Mouse (Mus musculus) heart, postnatal 0 days (tissue): ENCODE measurements around the gene Commd3. TPM values are rescaled to one million over a fixed set of nuclear protein-coding genes. Genes with fewer than 3 reads are reported as not detected.

Experiments
- ATAC-seq: fragments of 200-750 bp; cut with Nextera tagmentation; 2 replicates; pipeline ENCODE4 v1.8.0; 2017; ENCODE audit warnings: low read depth, moderate number of reproducible peaks, moderate library complexity; ENCODE audit not compliant: insufficient read depth
- DNase-seq: peaks from one replicate; pipeline ENCODE4 v3.0.0-alpha.2; 2016; ENCODE audit warnings: low spot score
- H3K27ac ChIP-seq: fragments of 300-500 bp; sonication (generic); 2 replicates; pipeline ENCODE4 v1.5.1; 2014; ENCODE audit warnings: low read depth, mild to moderate bottlenecking
- H3K27me3 ChIP-seq: fragments of 300-500 bp; sonication (generic); 2 replicates; pipeline ENCODE4 v1.6.1; 2014; ENCODE audit warnings: low read length, mixed read lengths; ENCODE audit not compliant: control insufficient read depth, insufficient read depth
- H3K36me3 ChIP-seq: fragments of 300-500 bp; sonication (generic); replicated peaks from 2 replicates; pipeline ENCODE4 v1.6.1; 2014; ENCODE audit warnings: low read length, mixed read lengths; ENCODE audit not compliant: control insufficient read depth, insufficient read depth
- H3K4me1 ChIP-seq: fragments of 300-500 bp; sonication (generic); 2 replicates; pipeline ENCODE4 v1.6.1; 2014; ENCODE audit warnings: antibody characterized with exemption; ENCODE audit not compliant: control insufficient read depth, insufficient read depth
- H3K4me2 ChIP-seq: fragments of 300-500 bp; sonication (generic); 2 replicates; pipeline ENCODE4 v1.6.1; 2014; ENCODE audit warnings: low read depth, mild to moderate bottlenecking, low read length, moderate library complexity
- H3K4me3 ChIP-seq: fragments of 300-500 bp; sonication (generic); 2 replicates; pipeline ENCODE4 v1.5.1; 2014; ENCODE audit warnings: low read depth, low read length
- H3K9ac ChIP-seq: fragments of 300-500 bp; sonication (generic); replicated peaks from 2 replicates; pipeline ENCODE4 v1.6.1; 2014; ENCODE audit warnings: low read depth, low read length, mixed read lengths
- H3K9me3 ChIP-seq: fragments of 300-500 bp; sonication (generic); replicated peaks from 2 replicates; pipeline ENCODE4 v1.6.1; 2016; ENCODE audit warnings: low read length; ENCODE audit not compliant: control insufficient read depth
- CTCF ChIP-seq: IDR thresholded peaks from 2 replicates; pipeline ENCODE4 v1.5.1; 2016; ENCODE audit warnings: antibody characterized with exemption, control low read depth, low read depth
- EP300 ChIP-seq: IDR thresholded peaks from 2 replicates; pipeline ENCODE4 v1.6.1; 2016; ENCODE audit warnings: antibody characterized with exemption, low read depth
- WGBS: fragments of 180-500 bp; shearing (Covaris S2); extraction: QIAGEN DNeasy Blood & Tissue Kit; methylation state at CpG from one replicate; pipeline ENCODE4 v1.1.7; 2014; 5-methylcytosine and 5-hydroxymethylcytosine counted together
- polyA plus RNA-seq: library from polyadenylated mRNA; unstranded; fragments of >200 nt; fragmentation: Nextera tagmentation; extraction: Ambion mirVana; gene quantifications from 2 replicates; pipeline ENCODE4 v1.2.1, GENCODE M21; 2015
- total RNA-seq: library from RNA; depleted of rRNA; stranded (reverse); fragments of >200 nt; gene quantifications from 2 replicates; pipeline ENCODE4 v1.2.3, GENCODE M21; 2014; ENCODE audit warnings: low replicate concordance; rRNA removed

The Commd3 gene
- total and polyA plus RNA-seq, 2 experiments from 2014 or later, result 201 to 278 TPM

- no peak overlapping the region for H3K4me3 ChIP-seq
- TF ChIP-seq CTCF, result no peak
- no peak for TF ChIP-seq EP300
- H3K4me1 ChIP-seq, result no peaks in the 10 kb centered on the region
- ATAC-seq (no peak), DNase-seq (no peak)
- no peaks in the 10 kb centered on the region for H3K27me3 ChIP-seq
- no peak overlapping the region for H3K27ac ChIP-seq
- H3K9me3 ChIP-seq, result no peaks in the 10 kb centered on the region
- H3K4me2 ChIP-seq, result no peak overlapping the region
- no peaks in the 10 kb centered on the region for H3K36me3 ChIP-seq
- no peak overlapping the region for H3K9ac ChIP-seq
- 67% methylated on average over 2 of the region's 2 CpGs for WGBS
Measured at GRCm38 (mm10) chr2:18713071-18713470, 40.9 kb downstream of the Commd3 start.

- WGBS, result 73% methylated on average over 3 of the region's 3 CpGs
- H3K36me3 ChIP-seq, result no peaks in the 10 kb centered on the region
- no peaks in the 10 kb centered on the region for H3K27me3 ChIP-seq
- no peaks in the 10 kb centered on the region for H3K9me3 ChIP-seq
- TF ChIP-seq CTCF (no peak), EP300 (no peak)
- no peak overlapping the region for H3K4me2 ChIP-seq
- no peak overlapping the region for H3K27ac ChIP-seq
- H3K4me3 ChIP-seq, result no peak overlapping the region
- H3K4me1 ChIP-seq, result no peaks in the 10 kb centered on the region
- H3K9ac ChIP-seq, result no peak overlapping the region
- no peak for ATAC-seq
- DNase-seq, result no peak
Measured at GRCm38 (mm10) chr2:18714337-18714736, 42.2 kb downstream of the Commd3 start.

GRCm38 (mm10) chr2:18718521-18718920 is 46.3 kb downstream of the Commd3 start:
- Histone ChIP-seq H3K4me1 (no peaks in the 10 kb centered on the region), H3K27me3 (no peaks in the 10 kb centered on the region), H3K36me3 (no peaks in the 10 kb centered on the region), H3K9ac (no peak overlapping the region), H3K4me2 (no peak overlapping the region), H3K9me3 (no peaks in the 10 kb centered on the region), H3K27ac (no peak overlapping the region), H3K4me3 (no peak overlapping the region)
- ATAC-seq (no peak), DNase-seq (no peak)
- WGBS, result 81% methylated on average over 4 of the region's 4 CpGs
- no peak for TF ChIP-seq CTCF

GRCm38 (mm10) chr2:18722208-18722830 is 50.1 kb downstream of the Commd3 start:
- ATAC-seq, result no peak
- Histone ChIP-seq H3K36me3 (no peaks in the 10 kb centered on the region), H3K4me3 (no peak overlapping the region), H3K27ac (no peak overlapping the region), H3K27me3 (no peaks in the 10 kb centered on the region), H3K4me2 (no peak overlapping the region), H3K9ac (no peak overlapping the region), H3K9me3 (no peaks in the 10 kb centered on the region), H3K4me1 (no peaks in the 10 kb centered on the region)
- TF ChIP-seq EP300 (no peak), CTCF (no peak)
- no peak for DNase-seq
- WGBS, result 60% methylated on average over 3 of the region's 3 CpGs

GRCm38 (mm10) chr2:18724462-18724861 is 52.3 kb downstream of the Commd3 start:
- WGBS, result 94% methylated on average over 1 of the region's 1 CpGs
- no peak overlapping the region for H3K4me2 ChIP-seq
- DNase-seq (no peak), ATAC-seq (no peak)
- H3K9me3 ChIP-seq, result no peaks in the 10 kb centered on the region
- no peak overlapping the region for H3K4me3 ChIP-seq
- H3K4me1 ChIP-seq, result no peaks in the 10 kb centered on the region
- no peaks in the 10 kb centered on the region for H3K27me3 ChIP-seq
- no peak overlapping the region for H3K9ac ChIP-seq
- TF ChIP-seq CTCF, result no peak
- TF ChIP-seq EP300, result no peak
- H3K36me3 ChIP-seq, result no peaks in the 10 kb centered on the region
- no peak overlapping the region for H3K27ac ChIP-seq

Other genes with a start within 250 kb of the Commd3 start
- 46.6 and 50.7 TPM in 2 replicates for gene Bmi1, start 4.6 kb downstream of the Commd3 start, total RNA-seq
- 14.7 and 15.8 TPM in 2 replicates for gene Bmi1, start 4.6 kb downstream of the Commd3 start, polyA plus RNA-seq
- not detected in 2 replicates for gene Spag6, start 21.6 kb downstream of the Commd3 start, total RNA-seq
- 0.10 and 0.14 TPM in 2 replicates for gene Spag6, start 21.6 kb downstream of the Commd3 start, polyA plus RNA-seq